19 mouse cellular contexts compared by ENCODE assay signal in the genomic region with DNA sequence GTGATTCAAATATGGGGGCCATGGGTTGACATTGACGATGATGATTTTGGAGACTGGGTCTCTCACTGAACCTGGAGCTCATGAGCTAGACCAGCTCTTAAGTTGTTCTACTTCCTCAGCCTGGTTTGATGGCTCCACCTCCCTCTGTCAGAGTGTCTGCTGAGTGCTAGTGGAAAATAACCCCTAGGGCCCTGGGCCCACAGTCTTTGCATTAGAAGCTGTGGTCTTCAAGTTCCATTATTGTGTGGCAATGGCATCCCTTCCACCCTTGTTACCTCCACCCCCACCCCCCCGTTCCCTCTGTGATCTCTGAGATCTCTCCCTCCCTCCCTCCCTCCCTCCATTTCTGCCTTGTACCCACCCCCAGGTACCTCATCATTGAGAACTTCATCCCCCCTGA. TPM values are rescaled to one million over a fixed set of nuclear protein-coding genes. Genes with fewer than 3 reads are reported as not detected.
DNase-seq lines count a peak whose midpoint lies in the region; ATAC-seq and TF ChIP-seq lines count a peak whose summit lies in the region.
"Had no signal": no experiment of that assay in that cellular context is flagged by ENCODE, and none has a peak within 500 bp of the region (broad histone marks: within the 10 kb centered on the region; RNA-seq: fewer than 3 reads in every experiment).

No protein-coding gene starts in this region.

- DNase-seq in midbrain, embryonic 11.5 days (ENCODE audit: low spot score, missing footprints), result peak; percentile 77
- DNase-seq in midbrain, postnatal 0 days (ENCODE audit: low spot score), result no peak
- DNase-seq in CH12.LX (ENCODE audit: extremely low read depth), result peak; percentile 77
- DNase-seq in liver, embryonic 11.5 days (ENCODE audit: low spot score), result no peak
- DNase-seq in left cerebral cortex, adult 8-10 months (ENCODE audit: low spot score in 2 of 2), result no peak
- DNase-seq: B cell, adult 2 months; cerebellum, adult 11 months; cerebellum, adult 18-20 months; cerebellum, adult 8-10 months; cerebellum, postnatal 14 days; cerebellum, postnatal 36 days; embryo, embryonic 11 days had no signal

- dilution Hi-C loops in CH12.LX (cut with MboI; ENCODE audit: extremely low pct_ligation_motif_present, extremely low pct_unique_long_range_greater_than_20kb, low sequenced_read_pairs), result no loop called here

- TF ChIP-seq RAD21 in CH12.LX (IDR thresholded peaks at IDR 0.05; ENCODE audit: low read depth, low read length), result no peak

- ATAC-seq in midbrain, embryonic 11.5 days (ENCODE audit: low FRiP score), result no peak
- ATAC-seq in midbrain, postnatal 0 days (ENCODE audit: low FRiP score), result no peak
- no peak for ATAC-seq in liver, embryonic 11.5 days (replicated peaks; ENCODE audit: low FRiP score)

- no peak overlapping the region for H3K4me2 ChIP-seq in midbrain, embryonic 11.5 days
- no peak overlapping the region for H3K4me2 ChIP-seq in midbrain, postnatal 0 days (ENCODE audit: low read depth, low read length, poor library complexity, severe bottlenecking)
- H3K4me2 ChIP-seq in CH12.LX (ENCODE audit: insufficient read depth, low read depth, poor library complexity, severe bottlenecking), result 0 out of 2 replicates have a peak overlapping the region, but pooled peaks have one; percentile 22
- H3K4me2 ChIP-seq in liver, embryonic 11.5 days, result no peak overlapping the region
- H3K4me2 ChIP-seq: embryonic facial prominence, embryonic 13.5 days; embryonic facial prominence, embryonic 15.5 days; forebrain, embryonic 12.5 days had no signal

- H3K4me1 ChIP-seq in midbrain, embryonic 11.5 days (ENCODE audit: control insufficient read depth, insufficient read depth, low read length), result no peaks in the 10 kb centered on the region
- H3K4me1 ChIP-seq in midbrain, postnatal 0 days (ENCODE audit: insufficient read depth, low read length), result peaks cover 3% of the 10 kb centered on the region; the same call in 1 of the 2 replicates
- H3K4me1 ChIP-seq in CH12.LX (ENCODE audit: control insufficient read depth in 1 of 2, insufficient read depth in 2 of 2), result peaks cover 9 to 24% of the 10 kb centered on the region in 2 experiments; a peak in 3 of 4 replicates
- peaks cover 25% of the 10 kb centered on the region for H3K4me1 ChIP-seq in bone marrow macrophage, adult 2 months (ENCODE audit: control insufficient read depth, insufficient read depth, low read length)
- H3K4me1 ChIP-seq in liver, embryonic 11.5 days (replicated peaks; ENCODE audit: control insufficient read depth, insufficient read depth, low read length), result no peaks in the 10 kb centered on the region
- H3K4me1 ChIP-seq: embryonic facial prominence, embryonic 15.5 days; forebrain, embryonic 12.5 days had no signal

- TF ChIP-seq EP300 in CH12.LX (IDR thresholded peaks at IDR 0.05; ENCODE audit: low read length), result no peak

- H3K27me3 ChIP-seq in midbrain, embryonic 11.5 days (ENCODE audit: control insufficient read depth, insufficient read depth, low read length), result no peaks in the 10 kb centered on the region
- H3K27me3 ChIP-seq in midbrain, postnatal 0 days (ENCODE audit: insufficient read depth, low read length), result no peaks in the 10 kb centered on the region
- H3K27me3 ChIP-seq in CH12.LX (replicated peaks), result no peaks in the 10 kb centered on the region
- H3K27me3 ChIP-seq in liver, embryonic 11.5 days (replicated peaks; ENCODE audit: control insufficient read depth, insufficient read depth, low read length), result no peaks in the 10 kb centered on the region
- H3K27me3 ChIP-seq: embryonic facial prominence, embryonic 13.5 days; embryonic facial prominence, embryonic 15.5 days; forebrain, embryonic 12.5 days; Patski had no signal

- in situ Hi-C loops in CH12.LX (cut with MboI; ENCODE audit: low pct_ligation_motif_present, low pct_unique_long_range_greater_than_20kb, low sequenced_read_pairs), result no loop called here

- H3K9ac ChIP-seq in midbrain, embryonic 11.5 days (ENCODE audit: low read length), result no peak overlapping the region
- no peak overlapping the region for H3K9ac ChIP-seq in midbrain, postnatal 0 days (replicated peaks; ENCODE audit: low read length, poor library complexity, severe bottlenecking)
- no peak overlapping the region for H3K9ac ChIP-seq in CH12.LX (ENCODE audit: insufficient read depth, low read depth)
- no peak overlapping the region for H3K9ac ChIP-seq in liver, embryonic 11.5 days (ENCODE audit: low read depth, low read length)
- H3K9ac ChIP-seq: embryonic facial prominence, embryonic 15.5 days; forebrain, embryonic 12.5 days had no signal

- no peaks in the 10 kb centered on the region for H3K79me2 ChIP-seq in CH12.LX (replicated peaks; ENCODE audit: control insufficient read depth, extremely low read depth, insufficient read depth, poor library complexity, severe bottlenecking)

- 94% methylated on average over 2 of the region's 2 CpGs for WGBS in midbrain, embryonic 11.5 days
- WGBS in midbrain, postnatal 0 days, result 85% methylated on average over 2 of the region's 2 CpGs
- 87% methylated on average over 2 of the region's 2 CpGs for WGBS in liver, embryonic 11.5 days

- H3K4me3 ChIP-seq in midbrain, embryonic 11.5 days (ENCODE audit: low read depth, low read length), result no peak overlapping the region
- H3K4me3 ChIP-seq in midbrain, postnatal 0 days (ENCODE audit: low read depth, low read length), result no peak overlapping the region
- no peak overlapping the region for H3K4me3 ChIP-seq in CH12.LX (replicated peaks in 1 of 3; ENCODE audit: low read depth in 2 of 3, low read length in 2 of 3, poor library complexity in 1 of 3)
- no peak overlapping the region for H3K4me3 ChIP-seq in bone marrow macrophage, adult 2 months (ENCODE audit: insufficient read depth, low read length)
- H3K4me3 ChIP-seq in liver, embryonic 11.5 days (ENCODE audit: low read depth, low read length), result no peak overlapping the region
- H3K4me3 ChIP-seq: embryonic facial prominence, embryonic 13.5 days; embryonic facial prominence, embryonic 15.5 days; erythroblast, embryonic 14.5 days; forebrain, embryonic 10.5 days; forebrain, embryonic 12.5 days had no signal

- H3K27ac ChIP-seq in midbrain, embryonic 11.5 days (ENCODE audit: low read depth, low read length), result no peak overlapping the region
- no peak overlapping the region for H3K27ac ChIP-seq in midbrain, postnatal 0 days (ENCODE audit: low read depth, low read length)
- H3K27ac ChIP-seq in CH12.LX (ENCODE audit: insufficient read depth, low read depth), result peak overlapping the region; percentile 23; the same call in 1 of the 2 replicates
- H3K27ac ChIP-seq in bone marrow macrophage, adult 2 months (ENCODE audit: insufficient read depth, low read depth, low read length), result peak overlapping the region; percentile 92
- H3K27ac ChIP-seq in liver, embryonic 11.5 days (ENCODE audit: low read depth, low read length), result no peak overlapping the region
- H3K27ac ChIP-seq: embryonic facial prominence, embryonic 13.5 days; embryonic facial prominence, embryonic 15.5 days; forebrain, embryonic 10.5 days; forebrain, embryonic 12.5 days had no signal

- no peaks in the 10 kb centered on the region for H3K9me3 ChIP-seq in midbrain, embryonic 11.5 days (ENCODE audit: control insufficient read depth, low read length)
- no peaks in the 10 kb centered on the region for H3K9me3 ChIP-seq in midbrain, postnatal 0 days (ENCODE audit: low read length)
- no peaks in the 10 kb centered on the region for H3K9me3 ChIP-seq in CH12.LX (replicated peaks; ENCODE audit: low read length)
- no peaks in the 10 kb centered on the region for H3K9me3 ChIP-seq in liver, embryonic 11.5 days (ENCODE audit: control insufficient read depth, low read length)
- H3K9me3 ChIP-seq: embryonic facial prominence, embryonic 13.5 days; embryonic facial prominence, embryonic 15.5 days; forebrain, embryonic 10.5 days; forebrain, embryonic 12.5 days had no signal

- H3K36me3 ChIP-seq in midbrain, embryonic 11.5 days (ENCODE audit: control insufficient read depth, insufficient read depth, low read length), result peaks cover 9% of the 10 kb centered on the region
- peaks cover 53% of the 10 kb centered on the region for H3K36me3 ChIP-seq in midbrain, postnatal 0 days (ENCODE audit: insufficient read depth, low read length)
- peaks cover 0 to 32% of the 10 kb centered on the region in 2 experiments for H3K36me3 ChIP-seq in CH12.LX (replicated peaks in 1 of 2; ENCODE audit: control insufficient read depth in 1 of 2, insufficient read depth in 1 of 2, low read length in 1 of 2)
- no peaks in the 10 kb centered on the region for H3K36me3 ChIP-seq in liver, embryonic 11.5 days (ENCODE audit: control insufficient read depth, insufficient read depth, low read length)

- no peak for TF ChIP-seq POLR2A in CH12.LX (IDR thresholded peaks at IDR 0.05; ENCODE audit: low read depth, low read length)
- no peak for TF ChIP-seq POLR2A in bone marrow macrophage, adult 2 months (IDR thresholded peaks at IDR 0.05; ENCODE audit: borderline replicate concordance, low read depth, low read length)

- no peak for TF ChIP-seq CTCF in midbrain, postnatal 0 days (IDR thresholded peaks at IDR 0.05)
- no peak for TF ChIP-seq CTCF in CH12.LX (conservative IDR thresholded peaks at IDR 0.05 in 1 of 2, IDR thresholded peaks at IDR 0.05 in 1 of 2; ENCODE audit: low read depth in 2 of 2, low read length in 2 of 2)
- no peak for TF ChIP-seq CTCF in bone marrow macrophage, adult 2 months (IDR thresholded peaks at IDR 0.05; ENCODE audit: low read depth, low read length)

RNA-seq across cellular contexts. Expression of a gene that starts 25.1 kb away (rescaled TPM):
- polyA plus RNA-seq in midbrain, embryonic 11.5 days (2014; fragmentation: Nextera tagmentation; extraction: Ambion mirVana), result 24.0 and 25.7 TPM in 2 replicates
- 172 and 176 TPM in 2 replicates for total RNA-seq in midbrain, postnatal 0 days (2014; rRNA removed)
- 70.0 and 70.7 TPM in 2 replicates for polyA plus RNA-seq in midbrain, postnatal 0 days (2015; fragmentation: Nextera tagmentation; extraction: Ambion mirVana)
- 3.6 and 5.5 TPM in 2 replicates for total RNA-seq in CH12.LX (2012; rRNA removed)
- 2.8 and 3.5 TPM in 2 replicates for total RNA-seq in CH12.LX (2014; rRNA removed)
- polyA plus RNA-seq in CH12.LX (2012; ENCODE audit: insufficient read length, low read depth), result 5.7 and 5.9 TPM in 2 replicates
- 22.0 and 24.7 TPM in 2 replicates for polyA plus RNA-seq in bone marrow macrophage, adult 2 months (2012; ENCODE audit: insufficient read depth, insufficient read length, missing spikeins)
- polyA plus RNA-seq in liver, embryonic 11.5 days (2014; fragmentation: Nextera tagmentation; extraction: Ambion mirVana), result 3.5 and 4.8 TPM in 2 replicates
- total RNA-seq in left cerebral cortex, adult 8-10 months (2022), result 100 to 1,000 TPM; 164 to 176 (median 165) TPM

RNA-seq across cellular contexts. Expression of a gene that starts 36.6 kb away (rescaled TPM):
- 13.8 and 17.1 TPM in 2 replicates for polyA plus RNA-seq in midbrain, embryonic 11.5 days (2014; fragmentation: Nextera tagmentation; extraction: Ambion mirVana)
- 16.0 and 16.7 TPM in 2 replicates for total RNA-seq in midbrain, postnatal 0 days (2014; rRNA removed)
- polyA plus RNA-seq in midbrain, postnatal 0 days (2015; fragmentation: Nextera tagmentation; extraction: Ambion mirVana), result 6.7 and 9.5 TPM in 2 replicates
- total RNA-seq in CH12.LX (2012; rRNA removed) (15.2 and 17.2 TPM in 2 replicates), CH12.LX (2014; rRNA removed) (11.6 and 13.7 TPM in 2 replicates)
- 17.1 and 18.9 TPM in 2 replicates for polyA plus RNA-seq in CH12.LX (2012; ENCODE audit: insufficient read length, low read depth)
- polyA plus RNA-seq in bone marrow macrophage, adult 2 months (2012; ENCODE audit: insufficient read depth, insufficient read length, missing spikeins), result 39.3 and 42.1 TPM in 2 replicates
- polyA plus RNA-seq in liver, embryonic 11.5 days (2014; fragmentation: Nextera tagmentation; extraction: Ambion mirVana), result 21.4 and 23.4 TPM in 2 replicates
- total RNA-seq in left cerebral cortex, adult 8-10 months (2022), result 10 to 100 TPM; 32.7 to 36.9 (median 34.3) TPM

Comparison
In these comparisons a context has a peak if more than half of its experiments do, and no peak if none do; other contexts are left out.
1. DNase-seq: peak in midbrain, embryonic 11.5 days (single experiment) and CH12.LX (single experiment); none in midbrain, postnatal 0 days (single experiment), liver, embryonic 11.5 days (single experiment) and left cerebral cortex, adult 8-10 months (0 of 2).
2. H3K27ac ChIP-seq: peak in CH12.LX (single experiment) and bone marrow macrophage, adult 2 months (single experiment); none in midbrain, embryonic 11.5 days (single experiment), midbrain, postnatal 0 days (single experiment) and liver, embryonic 11.5 days (single experiment).